Mouse (Mus musculus): ENCODE results near the gene Lrrc59. TPM values are rescaled to one million over a fixed set of nuclear protein-coding genes. Genes with fewer than 3 reads are reported as not detected.

Lrrc59 gene
- 133 and 148 TPM in 2 replicates for polyA plus RNA-seq (2015; fragmentation: Nextera tagmentation; extraction: Ambion mirVana)

- H3K4me3 ChIP-seq (replicated peaks) = peak within 1 kb of the TSS; percentile 96
- WGBS (ENCODE audit: insufficient replicate concordance) = 2% methylated on average over 38 of the region's 41 CpGs
- H3K4me1 ChIP-seq (replicated peaks) = peaks cover 22% of the 10 kb centered on the region
- H3K9ac ChIP-seq = peak within 1 kb of the TSS; percentile 91
- no peaks in the 10 kb centered on the region for H3K27me3 ChIP-seq
- DNase-seq = peak; percentile 92
- peak within 1 kb of the TSS; percentile 92 for H3K4me2 ChIP-seq
- H3K27ac ChIP-seq = peak within 1 kb of the TSS; percentile 82
- ATAC-seq (ENCODE audit: low read depth) = peak; percentile 98
- no peaks in the 10 kb centered on the region for H3K9me3 ChIP-seq (replicated peaks)
- peaks cover 31% of the 10 kb centered on the region for H3K36me3 ChIP-seq
Observed at GRCm38 (mm10) chr11:94629199-94629883, at the start of gene Lrrc59. Gene Lrrc59, plus strand, starts transcription at chr11:94629767.

GRCm38 (mm10) chr11:94580111-94580740 is 49.3 kb upstream of the Lrrc59 start:
- Histone ChIP-seq H3K4me3 (replicated peaks) (no peak overlapping the region), H3K4me2 (no peak overlapping the region), H3K36me3 (no peaks in the 10 kb centered on the region), H3K4me1 (replicated peaks) (no peaks in the 10 kb centered on the region), H3K9me3 (replicated peaks) (no peaks in the 10 kb centered on the region), H3K27ac (no peak overlapping the region), H3K27me3 (no peaks in the 10 kb centered on the region), H3K9ac (no peak overlapping the region)
- 70% methylated on average over 5 of the region's 5 CpGs for WGBS (ENCODE audit: insufficient replicate concordance)
- DNase-seq = no peak
- no peak for ATAC-seq (ENCODE audit: low read depth)

- H3K9ac ChIP-seq = no peak overlapping the region
- DNase-seq (no peak), ATAC-seq (ENCODE audit: low read depth) (no peak)
- no peaks in the 10 kb centered on the region for H3K9me3 ChIP-seq (replicated peaks)
- 0 out of 2 replicates have a peak, but pooled peaks cover 5% of the 10 kb centered on the region for H3K4me1 ChIP-seq (replicated peaks)
- H3K27me3 ChIP-seq = no peaks in the 10 kb centered on the region
- 81% methylated on average over 9 of the region's 9 CpGs for WGBS (ENCODE audit: insufficient replicate concordance)
- no peaks in the 10 kb centered on the region for H3K36me3 ChIP-seq
- no peak overlapping the region for H3K4me3 ChIP-seq (replicated peaks)
- H3K27ac ChIP-seq = no peak overlapping the region
- H3K4me2 ChIP-seq = no peak overlapping the region
Observed at GRCm38 (mm10) chr11:94585091-94585490, 44.5 kb upstream of the Lrrc59 start.

- no peak for ATAC-seq (ENCODE audit: low read depth)
- Histone ChIP-seq H3K4me1 (replicated peaks) (peaks cover 10% of the 10 kb centered on the region), H3K4me2 (no peak overlapping the region), H3K9me3 (replicated peaks) (no peaks in the 10 kb centered on the region), H3K4me3 (replicated peaks) (no peak overlapping the region), H3K27me3 (no peaks in the 10 kb centered on the region), H3K36me3 (no peaks in the 10 kb centered on the region), H3K27ac (no peak overlapping the region), H3K9ac (no peak overlapping the region)
- 60% methylated on average over 6 of the region's 6 CpGs for WGBS (ENCODE audit: insufficient replicate concordance)
- no peak for DNase-seq
Observed at GRCm38 (mm10) chr11:94587511-94587910, 42.1 kb upstream of the Lrrc59 start.

GRCm38 (mm10) chr11:94596311-94596852 is 33.2 kb upstream of the Lrrc59 start:
- 51% methylated on average over 7 of the region's 7 CpGs for WGBS (ENCODE audit: insufficient replicate concordance)
- peak; percentile 24 for DNase-seq

GRCm38 (mm10) chr11:94597319-94597718 is 32.2 kb upstream of the Lrrc59 start:
- ATAC-seq (ENCODE audit: low read depth) = no peak
- 78% methylated on average over 4 of the region's 4 CpGs for WGBS (ENCODE audit: insufficient replicate concordance)
- Histone ChIP-seq H3K4me3 (replicated peaks) (no peak overlapping the region), H3K27ac (no peak overlapping the region), H3K4me1 (replicated peaks) (peaks cover 28% of the 10 kb centered on the region), H3K9ac (no peak overlapping the region), H3K27me3 (peaks cover 6% of the 10 kb centered on the region; the same call in 1 of the 2 replicates), H3K36me3 (no peaks in the 10 kb centered on the region), H3K4me2 (no peak overlapping the region), H3K9me3 (replicated peaks) (no peaks in the 10 kb centered on the region)
- no peak for DNase-seq

More at GRCm38 (mm10) chr11:94596311-94596852, 33.2 kb upstream of the Lrrc59 start:
- Histone ChIP-seq H3K4me3 (replicated peaks) (no peak overlapping the region), H3K9me3 (replicated peaks) (no peaks in the 10 kb centered on the region), H3K36me3 (no peaks in the 10 kb centered on the region), H3K4me2 (no peak overlapping the region), H3K9ac (no peak overlapping the region), H3K27me3 (no peaks in the 10 kb centered on the region), H3K4me1 (replicated peaks) (peaks cover 19% of the 10 kb centered on the region), H3K27ac (no peak overlapping the region)
- no peak for ATAC-seq (ENCODE audit: low read depth)

- Histone ChIP-seq H3K4me3 (replicated peaks) (no peak overlapping the region), H3K9ac (no peak overlapping the region), H3K4me2 (no peak overlapping the region), H3K9me3 (replicated peaks) (no peaks in the 10 kb centered on the region), H3K36me3 (no peaks in the 10 kb centered on the region), H3K27me3 (peaks cover 9% of the 10 kb centered on the region; the same call in 1 of the 2 replicates), H3K27ac (no peak overlapping the region), H3K4me1 (replicated peaks) (peaks cover 28% of the 10 kb centered on the region)
- DNase-seq (no peak), ATAC-seq (ENCODE audit: low read depth) (no peak)
- 62% methylated on average over 6 of the region's 6 CpGs for WGBS (ENCODE audit: insufficient replicate concordance)
Observed at GRCm38 (mm10) chr11:94598437-94599120, 31.0 kb upstream of the Lrrc59 start.

GRCm38 (mm10) chr11:94600447-94600846 is 29.1 kb upstream of the Lrrc59 start:
- H3K27ac ChIP-seq = no peak overlapping the region
- peaks cover 28% of the 10 kb centered on the region for H3K4me1 ChIP-seq (replicated peaks)
- H3K9me3 ChIP-seq (replicated peaks) = no peaks in the 10 kb centered on the region
- no peak for DNase-seq
- WGBS (ENCODE audit: insufficient replicate concordance) = 79% methylated on average over 7 of the region's 7 CpGs
- peaks cover 9% of the 10 kb centered on the region; the same call in 1 of the 2 replicates for H3K27me3 ChIP-seq
- peak overlapping the region; percentile 68; the same call in 1 of the 2 replicates for H3K4me2 ChIP-seq
- no peak for ATAC-seq (ENCODE audit: low read depth)
- no peak overlapping the region for H3K9ac ChIP-seq
- no peak overlapping the region for H3K4me3 ChIP-seq (replicated peaks)
- no peaks in the 10 kb centered on the region for H3K36me3 ChIP-seq

- Histone ChIP-seq H3K36me3 (no peaks in the 10 kb centered on the region), H3K9ac (peak within 1 kb of the TSS; percentile 57), H3K4me2 (peak within 1 kb of the TSS; percentile 68), H3K9me3 (replicated peaks) (no peaks in the 10 kb centered on the region), H3K27ac (no peak within 1 kb of the TSS), H3K4me1 (replicated peaks) (peaks cover 22% of the 10 kb centered on the region), H3K27me3 (peaks cover 9% of the 10 kb centered on the region; the same call in 1 of the 2 replicates), H3K4me3 (replicated peaks) (peak within 1 kb of the TSS; percentile 53)
- 3% methylated on average over 45 of the region's 52 CpGs for WGBS (ENCODE audit: insufficient replicate concordance)
- DNase-seq (peak; percentile 22), ATAC-seq (ENCODE audit: low read depth) (peak; percentile 75)
Observed at GRCm38 (mm10) chr11:94601321-94602281, 28.0 kb upstream of the Lrrc59 start, which contains the start of gene Acsf2. Gene Acsf2, minus strand, starts transcription at chr11:94601871.

GRCm38 (mm10) chr11:94602356-94602955 is 27.1 kb upstream of the Lrrc59 start:
- DNase-seq (no peak), ATAC-seq (ENCODE audit: low read depth) (no peak)
- Histone ChIP-seq H3K27ac (no peak overlapping the region), H3K9ac (no peak overlapping the region), H3K4me3 (replicated peaks) (peak overlapping the region; percentile 53), H3K4me2 (peak overlapping the region; percentile 68), H3K27me3 (peaks cover 9% of the 10 kb centered on the region; the same call in 1 of the 2 replicates), H3K36me3 (no peaks in the 10 kb centered on the region), H3K4me1 (replicated peaks) (peaks cover 20% of the 10 kb centered on the region), H3K9me3 (replicated peaks) (no peaks in the 10 kb centered on the region)
- 66% methylated on average over 11 of the region's 11 CpGs for WGBS (ENCODE audit: insufficient replicate concordance)
